Mouse (Mus musculus) heart, adult 8-10 months (tissue): Measurements from ENCODE around the gene Ppil6. TPM values are rescaled to one million over a fixed set of nuclear protein-coding genes. Genes with fewer than 3 reads are reported as not detected.

ENCODE experiments used
- DNase-seq: peaks from one replicate; pipeline ENCODE4 v3.0.0; 2022; ENCODE audit warnings: low spot score
- total RNA-seq, 4 experiments: library from RNA; stranded (reverse); gene quantifications; 2 replicates each; pipeline ENCODE4 v1.2.4; 2022

The Ppil6 gene
- total RNA-seq: 1 to 10 TPM in 2 of 4 experiments, under 1 TPM in 2; 0.78 to 1.4 (median 1.1) TPM

DNA sequence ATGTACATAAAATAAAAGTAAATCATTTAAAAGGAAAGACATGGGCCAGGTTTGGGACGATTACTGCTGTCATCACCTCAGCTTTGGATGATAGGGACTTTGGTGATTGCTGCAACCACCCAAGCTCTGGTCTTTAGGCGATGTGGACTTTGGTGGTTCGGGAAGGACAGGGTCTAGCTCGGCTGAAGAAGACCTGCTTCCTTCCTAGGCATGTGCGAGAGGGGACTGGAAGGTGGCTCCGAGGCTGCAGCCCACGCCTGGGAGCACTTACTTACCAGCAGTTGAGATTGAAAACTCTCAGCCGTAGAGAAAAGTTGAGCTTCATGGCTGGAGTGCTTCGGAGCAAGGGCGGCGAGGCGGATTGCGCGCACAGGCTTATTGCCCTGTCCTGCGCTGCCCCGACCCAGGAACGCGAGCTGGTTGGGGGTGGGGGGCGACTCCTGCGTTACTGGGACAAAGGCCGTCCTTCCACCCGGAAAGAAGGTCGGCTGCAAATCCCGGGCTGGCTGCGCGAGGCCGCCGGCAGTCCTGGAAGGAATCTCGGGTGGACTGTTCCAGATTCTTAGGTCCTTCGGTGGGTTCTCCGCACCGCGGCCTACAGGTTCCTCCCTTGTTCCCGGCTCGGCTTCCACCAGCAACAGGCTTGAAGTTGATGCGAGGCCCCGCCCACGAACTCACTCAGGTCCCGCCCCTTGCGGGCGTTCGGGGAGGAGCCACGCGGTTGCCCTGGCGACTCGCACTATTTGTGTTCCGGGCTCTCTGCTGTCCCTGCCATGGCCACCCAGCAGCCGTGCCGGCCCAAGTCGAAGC, at the start of gene Ppil6, which contains the start of gene Smpd2:
Ppil6 (plus strand) TSS at position 732 of the 810 bp plus-strand sequence.
Smpd2 (minus strand) TSS at position 662 of the 810 bp plus-strand sequence.
- peak; percentile 95 for DNase-seq

DNA sequence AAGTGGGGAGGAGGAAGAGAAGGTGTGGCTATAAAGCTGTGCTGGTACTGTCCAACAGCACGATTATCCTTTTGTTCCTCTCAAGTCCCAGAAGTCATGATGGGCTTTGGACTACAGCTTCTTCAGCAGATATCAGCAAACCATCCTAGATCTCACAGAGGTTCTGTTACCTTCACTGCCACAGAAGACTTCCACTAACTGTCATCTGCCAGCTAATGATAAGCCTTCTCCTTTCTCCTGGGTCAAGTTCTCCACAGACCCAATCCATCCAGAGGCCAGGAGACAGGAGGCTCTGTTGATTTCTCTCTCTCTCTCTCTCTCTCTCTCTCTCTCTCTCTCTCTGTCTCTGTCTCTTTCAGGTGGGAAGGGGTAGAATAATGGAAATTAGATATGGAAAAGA, 42.0 kb upstream of the Ppil6 start:
- no peak for DNase-seq

DNA sequence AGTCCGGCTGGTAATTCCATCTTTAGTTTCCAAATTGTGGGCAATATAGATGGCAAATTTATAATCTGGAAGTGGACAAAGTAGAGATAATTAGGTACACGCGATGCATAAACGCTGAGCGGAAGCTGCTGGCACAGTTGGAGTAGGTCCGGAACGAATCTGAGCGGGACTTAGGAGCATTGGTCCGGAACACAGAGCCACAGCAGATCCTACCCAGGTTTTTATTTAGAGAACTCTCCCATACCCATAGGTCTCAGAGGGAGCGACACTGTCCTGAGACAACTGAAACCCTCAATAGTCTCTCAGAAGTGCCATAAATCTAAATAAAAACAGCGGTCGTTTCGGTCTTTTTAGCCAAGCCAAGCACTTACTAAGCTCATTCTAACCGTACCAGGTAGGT, 40.6 kb upstream of the Ppil6 start:
- DNase-seq: no peak

DNA sequence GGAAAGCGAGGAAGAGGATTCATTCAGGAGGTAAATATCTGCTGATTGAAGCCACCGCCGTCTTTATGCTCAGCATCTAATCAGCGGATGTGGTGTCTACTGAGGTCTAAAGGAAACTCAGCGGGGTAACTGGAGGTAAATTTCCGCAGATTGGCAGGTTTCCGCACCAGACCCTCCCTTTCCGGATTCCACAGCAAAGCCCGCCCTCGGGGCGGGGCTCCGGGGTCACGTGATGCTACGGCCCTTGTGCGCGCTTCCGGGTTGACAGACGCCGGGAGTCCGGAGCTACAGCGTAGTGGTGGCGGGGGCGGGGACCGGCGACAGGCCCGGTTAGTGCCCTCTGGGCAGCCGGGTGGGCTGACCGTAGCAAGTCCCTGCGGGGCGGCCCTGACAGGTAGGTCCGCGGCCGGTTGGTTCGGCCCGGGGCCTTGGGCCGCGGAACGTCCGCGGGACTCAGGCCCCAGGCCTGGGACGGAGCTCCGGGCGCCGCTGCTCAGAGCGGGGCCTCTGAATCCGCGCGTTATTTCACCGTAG, 40.0 kb upstream of the Ppil6 start, which contains the start of gene Zbtb24:
Zbtb24 (plus strand) TSS at position 247 of the 534 bp plus-strand sequence.
- DNase-seq: peak; percentile 95

DNA sequence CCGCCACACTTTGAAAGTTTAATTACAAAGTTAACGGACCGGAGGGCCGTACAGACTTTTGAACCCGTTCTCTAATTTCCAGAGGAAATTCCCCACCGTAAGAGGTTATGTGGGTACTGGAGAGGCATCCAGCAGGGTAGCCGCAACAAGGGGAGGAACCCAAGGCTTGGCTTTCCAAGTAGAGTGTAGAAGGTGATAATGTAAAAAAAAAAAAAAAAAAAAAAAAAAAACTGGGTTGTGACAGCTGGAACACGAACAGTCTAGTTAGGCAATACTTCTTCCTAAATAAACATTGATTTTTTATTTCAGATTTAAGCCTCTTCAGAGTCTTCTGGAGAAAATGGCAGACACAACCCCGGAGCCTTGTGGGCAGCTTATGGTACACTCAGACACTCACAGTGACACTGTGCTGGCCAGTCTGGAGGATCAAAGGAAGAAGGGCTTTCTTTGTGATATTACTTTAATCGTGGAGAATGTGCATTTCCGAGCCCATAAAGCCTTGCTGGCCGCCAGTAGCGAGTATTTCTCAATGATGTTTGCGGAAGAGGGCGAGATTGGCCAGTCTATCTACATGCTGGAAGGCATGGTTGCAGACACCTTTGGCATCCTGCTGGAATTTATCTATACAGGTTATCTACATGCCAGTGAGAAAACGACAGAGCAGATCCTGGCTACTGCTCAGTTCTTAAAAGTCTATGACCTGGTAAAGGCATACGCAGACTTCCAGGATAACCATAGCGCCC, 39.3 kb upstream of the Ppil6 start:
- no peak for DNase-seq

DNA sequence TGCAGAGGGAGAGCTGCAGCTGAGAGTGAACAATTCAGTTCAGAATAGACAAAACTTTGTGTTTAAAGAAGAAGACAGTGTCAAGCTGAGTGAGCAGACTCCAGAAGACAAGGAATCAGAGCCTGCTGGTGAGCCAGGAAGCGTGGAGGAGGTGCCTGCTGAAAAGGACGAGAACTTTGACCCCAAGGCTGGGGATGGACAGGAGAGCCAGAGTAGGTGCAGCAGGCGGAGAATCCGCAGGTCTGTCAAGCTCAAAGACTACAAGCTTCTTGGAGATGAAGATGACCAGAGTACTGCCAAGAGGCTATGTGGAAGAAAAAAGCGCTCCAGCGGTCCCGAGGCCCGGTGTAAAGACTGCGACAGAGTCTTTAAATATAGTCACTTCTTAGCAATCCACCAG, 38.6 kb upstream of the Ppil6 start:
- no peak for DNase-seq

DNA sequence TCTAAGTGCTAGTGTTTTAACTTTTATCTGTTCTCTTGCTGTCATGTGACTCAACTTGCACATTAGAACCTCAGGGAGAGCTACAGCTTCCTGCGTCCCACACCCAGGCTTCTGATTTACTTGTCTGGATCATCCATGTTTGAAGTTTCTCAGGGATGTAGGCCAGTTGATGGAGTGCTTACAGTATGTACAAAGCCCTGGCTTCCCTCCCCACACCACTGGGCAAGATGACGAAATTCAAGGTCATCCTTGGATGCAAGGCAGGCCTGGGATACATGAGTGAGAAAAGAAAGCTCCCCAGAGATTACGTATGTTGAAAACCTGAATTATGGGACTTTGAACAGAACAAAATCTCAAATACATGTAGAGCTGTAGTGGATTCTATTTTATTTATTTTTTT, 37.4 kb upstream of the Ppil6 start:
- no peak for DNase-seq

DNA sequence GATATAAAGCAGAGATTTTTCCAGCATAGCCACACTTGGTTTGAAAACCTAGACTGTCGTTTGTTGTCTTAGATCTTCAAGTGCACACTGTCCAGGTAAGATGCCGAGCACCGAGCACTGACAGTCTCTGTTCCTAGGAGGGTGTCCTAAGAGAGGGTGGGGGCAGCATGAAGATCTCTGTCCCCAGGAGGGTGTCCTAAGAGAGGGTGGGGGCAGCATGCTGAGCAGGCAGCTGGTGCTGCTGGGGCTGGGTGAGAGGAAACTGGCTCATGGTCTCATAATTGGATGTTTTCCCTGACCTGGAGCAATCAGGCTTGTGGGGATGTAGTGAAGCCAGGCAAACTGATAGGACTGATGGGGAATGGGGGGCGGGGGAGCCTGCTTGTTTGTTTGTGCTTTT, 30.2 kb upstream of the Ppil6 start:
- no peak for DNase-seq

DNA sequence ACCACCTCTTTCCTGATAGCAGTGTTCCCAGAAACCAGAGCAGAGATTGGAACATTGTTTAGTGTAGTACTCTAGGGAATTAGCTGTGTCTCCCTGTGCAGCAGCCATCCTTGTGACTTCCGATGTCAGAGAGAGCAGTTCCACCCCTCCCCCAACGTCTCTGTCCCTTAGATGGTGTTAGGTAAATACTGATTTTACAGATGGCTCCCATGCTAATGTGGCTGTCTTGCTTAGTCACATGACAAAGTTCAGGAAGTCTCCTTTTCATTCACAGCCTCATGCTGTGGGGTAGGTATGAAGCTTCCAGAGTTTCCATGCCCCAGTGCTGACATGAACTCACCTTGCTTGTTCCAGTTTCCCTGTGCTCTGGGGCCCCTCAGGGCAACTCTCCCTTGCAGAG, 29.7 kb upstream of the Ppil6 start:
- DNase-seq: no peak

DNA sequence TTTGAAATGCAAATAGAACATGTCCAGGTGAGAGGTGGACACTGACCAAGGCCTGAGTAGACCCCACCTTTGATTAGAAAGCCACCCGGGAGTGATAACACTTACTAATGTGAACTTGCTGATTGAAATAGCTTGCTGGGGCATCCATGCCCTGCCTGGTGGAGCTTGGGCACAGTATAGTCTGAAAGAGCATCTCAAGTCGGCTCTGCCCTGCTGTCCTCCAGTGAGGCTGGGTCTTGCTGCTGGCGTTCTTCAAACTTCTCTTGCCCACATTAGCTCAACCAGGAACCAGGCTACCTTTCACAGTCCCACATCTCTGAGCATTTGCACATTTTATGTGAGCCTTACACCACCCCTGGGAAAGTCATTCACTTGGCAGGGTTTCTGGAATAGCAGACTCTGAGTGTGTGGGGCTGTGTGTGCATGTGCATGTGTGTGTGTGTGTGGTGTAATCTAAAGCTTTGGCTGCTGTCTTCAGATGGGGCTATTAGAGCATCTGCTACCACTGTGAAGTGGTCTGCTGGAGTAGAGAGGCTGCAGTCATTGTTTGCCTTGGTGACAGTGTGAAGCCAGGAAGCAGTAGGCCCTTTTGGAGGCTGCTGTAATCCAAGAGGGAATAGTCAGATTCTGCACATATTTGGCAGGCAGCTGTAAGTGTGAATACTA, 29.0 kb upstream of the Ppil6 start:
- DNase-seq: no peak

DNA sequence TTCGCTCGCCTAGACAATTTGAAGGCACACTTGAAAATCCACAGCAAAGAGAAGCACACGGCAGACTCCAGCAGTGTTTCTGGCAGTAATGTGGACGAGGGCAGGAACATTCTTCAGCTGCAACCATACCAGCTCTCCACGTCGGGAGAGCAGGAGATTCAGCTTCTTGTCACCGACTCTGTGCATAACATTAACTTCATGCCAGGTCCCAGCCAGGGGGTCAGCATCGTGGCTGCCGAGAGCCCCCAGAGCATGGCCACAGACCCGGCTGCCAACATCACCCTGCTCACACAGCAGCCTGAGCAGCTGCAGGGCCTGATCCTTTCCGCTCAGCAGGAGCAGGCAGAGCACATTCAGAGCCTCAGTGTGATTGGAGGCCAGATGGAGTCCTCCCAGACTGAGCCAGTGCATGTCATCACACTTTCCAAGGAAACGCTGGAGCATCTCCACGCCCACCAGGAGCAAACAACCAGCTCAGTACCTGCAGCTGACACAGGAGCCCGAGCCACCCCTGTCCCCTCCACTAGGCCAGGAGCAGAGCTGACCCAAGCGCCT, 25.8 kb upstream of the Ppil6 start:
- DNase-seq: no peak

DNA sequence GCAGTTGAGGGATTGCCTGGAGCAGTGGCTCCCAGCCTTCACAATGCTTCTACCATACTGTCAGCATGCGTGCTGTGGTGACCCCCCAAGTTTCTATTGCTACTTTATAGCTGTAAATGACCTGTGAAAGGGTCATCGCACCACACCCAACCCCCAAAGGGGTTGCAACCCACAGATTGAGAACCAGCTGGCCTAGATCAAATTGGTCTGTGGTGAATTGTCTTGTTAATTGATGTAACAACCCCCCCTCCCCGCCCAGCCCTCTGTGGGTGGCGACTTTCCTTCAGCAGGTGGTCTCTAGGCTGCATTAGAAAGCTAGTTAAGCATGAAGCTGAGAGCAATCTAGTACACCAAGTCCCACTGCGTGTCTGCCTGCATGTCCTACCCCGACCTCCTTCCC, 22.9 kb upstream of the Ppil6 start:
- no peak for DNase-seq

DNA sequence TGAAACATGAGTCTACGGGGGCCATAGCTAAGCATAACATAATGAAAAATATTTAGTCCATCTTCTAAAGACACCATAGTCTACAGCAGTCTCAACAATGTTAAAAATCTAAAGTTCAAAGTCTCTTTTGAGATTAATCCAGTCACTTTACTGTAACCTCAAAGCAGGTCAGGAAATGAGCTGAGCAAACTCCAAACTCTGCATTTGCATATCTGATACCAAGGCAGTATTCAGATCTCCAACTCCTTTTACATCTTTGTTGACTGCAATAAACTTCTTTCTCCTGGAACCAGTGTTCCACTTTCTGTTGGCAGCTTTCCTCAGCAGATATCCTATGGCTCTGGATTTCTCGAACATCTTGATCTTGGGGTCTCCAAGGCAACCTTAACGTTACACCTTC, 19.5 kb upstream of the Ppil6 start:
- no peak for DNase-seq

DNA sequence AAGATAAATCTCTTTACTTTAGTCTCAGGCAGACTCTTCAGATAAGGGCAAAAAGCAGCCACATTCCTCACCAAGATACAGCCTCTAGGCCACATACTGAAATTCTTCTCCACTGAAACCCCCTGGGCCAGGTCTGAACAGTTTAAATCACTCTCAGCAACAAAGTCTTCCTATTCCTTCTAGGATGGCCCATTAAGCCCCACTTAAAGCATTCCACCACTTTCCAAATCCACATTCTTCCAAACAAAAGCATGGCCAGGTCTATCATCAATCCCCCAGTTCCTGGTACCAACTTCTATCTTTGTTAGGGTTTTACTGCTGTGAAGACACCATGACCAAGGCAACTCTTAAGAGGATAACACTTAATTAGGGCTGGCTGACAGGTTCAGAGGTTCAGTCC, 17.7 kb upstream of the Ppil6 start:
- DNase-seq: no peak

DNA sequence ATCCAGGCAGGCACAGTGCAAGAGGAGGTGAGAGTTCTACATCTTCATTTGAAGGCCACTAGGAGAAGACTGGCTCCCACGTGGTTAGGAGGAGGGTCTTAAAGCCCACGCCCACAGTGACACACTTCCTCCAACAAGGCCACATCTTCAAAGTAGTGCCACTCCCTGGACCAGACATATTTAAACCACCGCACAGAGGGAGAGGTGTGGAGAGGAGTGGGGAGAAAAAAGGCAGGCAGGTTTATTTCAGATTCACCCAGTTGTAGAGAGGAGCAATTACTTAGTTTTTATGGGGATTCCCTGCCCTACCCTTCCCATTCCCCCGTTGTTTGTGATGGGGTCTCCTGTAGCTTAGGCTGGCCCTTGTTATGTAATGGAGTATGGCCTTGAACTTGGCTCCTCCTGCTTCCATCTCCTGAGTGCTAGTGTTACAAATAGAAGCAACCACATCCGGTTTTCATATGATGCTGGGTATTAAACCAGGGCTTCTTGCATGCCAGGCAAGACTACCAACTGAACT, 17.2 kb upstream of the Ppil6 start:
- DNase-seq: no peak

DNA sequence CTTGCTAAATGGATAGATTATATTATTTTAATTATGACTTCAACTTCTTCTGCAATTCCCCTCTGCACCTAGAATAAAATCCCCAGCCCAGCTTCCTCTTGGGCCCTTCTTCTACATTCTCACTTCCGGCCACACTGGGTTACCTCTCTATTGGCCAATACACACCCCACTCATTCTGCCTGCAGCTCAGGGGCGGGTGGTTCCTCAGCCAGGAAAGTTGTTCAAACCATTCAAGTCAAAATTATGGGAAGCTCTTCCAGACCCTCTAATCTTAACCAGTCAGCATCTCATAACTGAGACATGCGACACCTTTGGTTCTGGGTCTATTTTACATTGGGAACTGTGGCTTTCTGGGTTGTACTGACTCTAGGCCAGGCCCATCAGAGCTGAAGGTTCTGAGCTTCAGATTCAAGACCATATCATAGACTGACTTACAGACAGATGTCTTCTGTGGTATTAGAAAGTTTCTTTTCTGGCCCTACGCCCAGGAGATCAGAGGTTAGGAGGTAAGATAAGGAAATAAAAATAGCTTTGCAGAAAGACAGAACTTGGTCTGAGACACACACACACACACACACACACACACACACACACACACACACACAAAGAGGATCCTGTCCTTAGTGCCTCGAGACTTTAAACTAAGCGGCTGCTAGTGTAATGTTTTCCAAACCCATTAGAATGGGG, 16.3 kb upstream of the Ppil6 start:
- DNase-seq: peak; percentile 76

DNA sequence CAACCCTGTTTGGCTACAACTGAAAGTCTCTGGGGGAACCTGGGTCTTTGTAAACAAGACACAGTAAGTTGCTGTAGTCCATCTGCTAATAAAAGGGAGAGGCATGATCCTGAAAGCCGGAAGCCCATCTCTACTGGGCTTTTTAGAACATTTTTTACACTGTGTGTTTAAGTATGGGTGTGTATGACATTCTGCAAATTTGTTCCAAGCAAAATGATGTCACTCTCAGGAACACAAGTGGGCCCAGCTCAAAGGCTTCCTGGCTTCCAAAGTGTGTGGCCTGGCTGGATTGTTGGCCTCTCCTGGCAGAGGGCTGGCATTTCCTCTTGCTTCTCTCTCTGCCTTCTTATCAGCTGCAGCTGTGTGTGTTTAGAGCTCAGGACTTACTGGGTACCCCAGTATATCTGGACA, 15.3 kb upstream of the Ppil6 start:
- peak; percentile 53 for DNase-seq

DNA sequence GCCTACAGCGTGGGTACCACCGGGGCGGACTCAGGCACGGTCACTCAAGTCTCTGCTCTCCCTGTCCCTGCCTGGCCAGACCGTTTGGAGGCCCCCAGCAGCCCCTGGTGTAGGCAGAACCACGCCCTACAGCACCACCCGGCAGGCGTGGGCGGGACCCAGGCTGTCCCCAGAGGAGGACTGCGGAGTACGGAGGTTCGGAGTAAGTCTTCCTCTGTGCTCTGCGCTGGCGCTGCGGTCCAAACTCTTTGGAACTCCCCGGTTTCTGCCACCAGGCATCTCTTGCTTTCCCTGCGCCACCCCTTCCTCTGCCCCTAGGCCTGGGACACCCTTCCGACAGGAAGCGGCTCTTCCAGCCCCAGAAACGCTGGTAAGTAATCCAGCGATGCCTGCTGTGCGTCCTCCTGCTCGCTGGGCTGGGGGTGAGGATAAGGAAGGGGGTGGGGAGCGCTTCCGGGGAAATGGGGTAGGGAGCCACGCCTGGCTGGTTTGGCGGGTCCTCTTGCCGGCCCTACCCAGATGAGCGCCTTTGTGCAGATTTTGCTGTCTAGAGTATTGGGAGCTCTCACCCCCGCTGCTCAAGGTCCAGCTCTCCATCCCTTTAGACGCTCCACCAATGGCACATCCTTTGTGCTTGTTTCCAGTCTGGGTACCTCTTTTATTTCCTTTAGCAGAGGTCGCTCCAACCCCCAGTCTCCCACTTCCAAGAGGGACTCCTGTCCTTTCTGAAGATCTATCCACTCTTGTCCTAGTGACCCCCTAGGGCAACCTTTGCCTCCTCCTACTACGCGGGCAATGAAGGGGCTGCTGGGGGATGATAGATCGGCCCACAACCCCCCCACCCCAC, 13.8 kb upstream of the Ppil6 start, which contains the start of gene Mical1:
Mical1 (plus strand) TSS at position 144 of the 847 bp plus-strand sequence.
- DNase-seq: peak; percentile 73

DNA sequence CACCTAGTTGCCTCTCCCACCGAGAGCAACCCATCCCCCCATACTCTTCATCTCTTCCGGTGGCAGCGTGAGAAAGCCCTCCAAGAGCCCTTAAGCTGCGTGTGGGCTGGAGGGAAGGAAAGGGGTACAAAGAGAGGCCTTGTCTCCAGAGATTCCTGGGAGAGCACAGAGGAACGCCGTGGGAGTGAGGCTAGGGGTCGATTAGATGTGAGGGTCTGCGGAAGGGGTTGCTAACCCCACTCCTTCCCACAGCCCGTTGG, 13.3 kb upstream of the Ppil6 start:
- DNase-seq: no peak
